In the genomic region with DNA sequence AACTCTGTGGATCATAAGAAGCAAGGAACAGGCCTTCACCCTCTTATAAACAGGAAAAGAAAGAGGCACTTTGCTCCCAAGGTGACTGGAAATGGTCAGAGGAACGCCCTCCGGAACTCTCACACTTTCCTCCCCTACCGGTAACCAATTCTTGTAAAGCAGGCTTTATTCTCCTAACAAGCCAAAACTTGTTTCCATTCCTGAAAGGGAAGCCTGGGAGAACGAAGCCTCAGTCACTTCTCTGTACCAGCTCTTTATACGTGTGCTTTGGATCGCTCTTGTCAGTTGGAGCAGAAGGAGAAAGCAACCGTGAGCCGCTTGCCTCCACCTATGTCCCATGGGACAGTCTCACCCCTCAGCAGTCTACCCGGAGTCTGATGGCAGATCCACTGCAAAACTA, we compare ENCODE assay signal across 26 mouse cellular contexts.
A peak's percentile ranks its signal among the peaks of the same experiment; 100 is the strongest.
DNase-seq lines count a peak whose midpoint lies in the region; ATAC-seq and TF ChIP-seq lines count a peak whose summit lies in the region.
"Had no signal": no experiment of that assay in that cellular context is flagged by ENCODE, and none has a peak within 500 bp of the region (broad histone marks: within the 10 kb centered on the region; RNA-seq: fewer than 3 reads in every experiment).

No protein-coding gene starts in this region.

- WGBS in embryonic facial prominence, embryonic 13.5 days, result 70% methylated on average over 9 of the region's 9 CpGs
- WGBS in limb, embryonic 12.5 days, result 73% methylated on average over 9 of the region's 9 CpGs
- whole genome bisulfite sequencing in stomach, embryonic 16.5 days, result 78% methylated on average over 9 of the region's 9 CpGs

- no peak for ATAC-seq in embryonic facial prominence, embryonic 13.5 days (ENCODE audit: insufficient number of reproducible peaks, insufficient read depth, low FRiP score, low TSS enrichment, low read depth)
- ATAC-seq in limb, embryonic 12.5 days (ENCODE audit: insufficient number of reproducible peaks, insufficient read depth, low FRiP score, low TSS enrichment, low read depth), result no peak
- no peak for ATAC-seq in stomach, embryonic 16.5 days (ENCODE audit: insufficient read depth, low FRiP score)
- ATAC-seq: activated CD4-positive, CD25-positive, alpha-beta regulatory T cell, adult 4 months; hindbrain, embryonic 16.5 days; intestine, embryonic 16.5 days; lung, postnatal 0 days; Patski had no signal

- H3K4me3 ChIP-seq in layer of hippocampus, adult 2 months, result no peak overlapping the region
- no peak overlapping the region for H3K4me3 ChIP-seq in embryonic facial prominence, embryonic 13.5 days
- H3K4me3 ChIP-seq in limb, embryonic 12.5 days (replicated peaks), result no peak overlapping the region
- H3K4me3 ChIP-seq in stomach, embryonic 16.5 days (replicated peaks; ENCODE audit: low read length), result no peak overlapping the region
- H3K4me3 ChIP-seq: erythroblast, embryonic 14.5 days; forebrain, embryonic 12.5 days; hindbrain, embryonic 10.5 days had no signal

- H3K4me1 ChIP-seq in embryonic facial prominence, embryonic 13.5 days, result peaks cover 21% of the 10 kb centered on the region
- peaks cover 64% of the 10 kb centered on the region for H3K4me1 ChIP-seq in limb, embryonic 12.5 days (replicated peaks)
- H3K4me1 ChIP-seq in stomach, embryonic 16.5 days (ENCODE audit: control insufficient read depth, insufficient read depth, low read length), result peaks cover 19% of the 10 kb centered on the region

- H3K27ac ChIP-seq in layer of hippocampus, adult 2 months, result peak overlapping the region; percentile 63; the same call in 1 of the 2 replicates
- H3K27ac ChIP-seq in embryonic facial prominence, embryonic 13.5 days, result peak overlapping the region; percentile 66
- peak overlapping the region; percentile 57 for H3K27ac ChIP-seq in limb, embryonic 12.5 days
- H3K27ac ChIP-seq in stomach, embryonic 16.5 days (ENCODE audit: low read length), result peak overlapping the region; percentile 73
- H3K27ac ChIP-seq: forebrain, embryonic 12.5 days; hindbrain, embryonic 10.5 days had no signal

- no peak for TF ChIP-seq CTCF in layer of hippocampus, adult 2 months (conservative IDR thresholded peaks at IDR 0.05)

- H3K9ac ChIP-seq in embryonic facial prominence, embryonic 13.5 days, result no peak overlapping the region
- no peak overlapping the region for H3K9ac ChIP-seq in limb, embryonic 12.5 days (replicated peaks)
- H3K9ac ChIP-seq in stomach, embryonic 16.5 days (ENCODE audit: low read length), result no peak overlapping the region
- H3K9ac ChIP-seq: forebrain, embryonic 12.5 days had no signal

- DNase-seq in layer of hippocampus, adult 2 months (ENCODE audit: low spot score in 2 of 2), result no peak
- no peak for DNase-seq in layer of hippocampus, adult 8-10 months (ENCODE audit: low spot score in 2 of 2)
- DNase-seq in left cerebral cortex, postnatal 10 days (ENCODE audit: extremely low spot score in 1 of 2, low spot score in 2 of 2), result no peak
- DNase-seq in adrenal gland, adult 2 months, result no peak
- DNase-seq: adrenal gland, postnatal 10 days; B cell, adult 2 months; cerebellum, adult 8-10 months; kidney, adult 9 months; kidney, postnatal 36 days; right cerebral cortex, postnatal 4 days; thymus, postnatal 14 days had no signal

- no peaks in the 10 kb centered on the region for H3K27me3 ChIP-seq in embryonic facial prominence, embryonic 13.5 days
- H3K27me3 ChIP-seq in limb, embryonic 12.5 days, result no peaks in the 10 kb centered on the region
- H3K27me3 ChIP-seq in stomach, embryonic 16.5 days (ENCODE audit: control insufficient read depth, insufficient read depth, low read length), result no peaks in the 10 kb centered on the region
- H3K27me3 ChIP-seq: CH12.LX; forebrain, embryonic 12.5 days; Patski had no signal

- no peaks in the 10 kb centered on the region for H3K9me3 ChIP-seq in embryonic facial prominence, embryonic 13.5 days
- no peaks in the 10 kb centered on the region for H3K9me3 ChIP-seq in limb, embryonic 12.5 days
- H3K9me3 ChIP-seq in stomach, embryonic 16.5 days (replicated peaks; ENCODE audit: control insufficient read depth, low read length), result no peaks in the 10 kb centered on the region
- H3K9me3 ChIP-seq: forebrain, embryonic 12.5 days; G1E; hindbrain, embryonic 10.5 days had no signal

- no peaks in the 10 kb centered on the region for H3K36me3 ChIP-seq in embryonic facial prominence, embryonic 13.5 days
- H3K36me3 ChIP-seq in limb, embryonic 12.5 days, result no peaks in the 10 kb centered on the region
- no peaks in the 10 kb centered on the region for H3K36me3 ChIP-seq in stomach, embryonic 16.5 days (ENCODE audit: control insufficient read depth, insufficient read depth, low read length)
- H3K36me3 ChIP-seq: forebrain, embryonic 12.5 days; G1E; hindbrain, embryonic 10.5 days had no signal

- H3K4me2 ChIP-seq in embryonic facial prominence, embryonic 13.5 days, result no peak overlapping the region
- H3K4me2 ChIP-seq in limb, embryonic 12.5 days, result no peak overlapping the region
- H3K4me2 ChIP-seq in stomach, embryonic 16.5 days (ENCODE audit: low read depth, low read length), result no peak overlapping the region
- H3K4me2 ChIP-seq: forebrain, embryonic 12.5 days; heart, embryonic 11.5 days; midbrain, embryonic 11.5 days had no signal

- intact Hi-C loops in left cerebral cortex, postnatal 10 days (cut with DNase I), result no loop called here
